Comparison of ENCODE assay signal across 24 mouse cellular contexts in the genomic region with DNA sequence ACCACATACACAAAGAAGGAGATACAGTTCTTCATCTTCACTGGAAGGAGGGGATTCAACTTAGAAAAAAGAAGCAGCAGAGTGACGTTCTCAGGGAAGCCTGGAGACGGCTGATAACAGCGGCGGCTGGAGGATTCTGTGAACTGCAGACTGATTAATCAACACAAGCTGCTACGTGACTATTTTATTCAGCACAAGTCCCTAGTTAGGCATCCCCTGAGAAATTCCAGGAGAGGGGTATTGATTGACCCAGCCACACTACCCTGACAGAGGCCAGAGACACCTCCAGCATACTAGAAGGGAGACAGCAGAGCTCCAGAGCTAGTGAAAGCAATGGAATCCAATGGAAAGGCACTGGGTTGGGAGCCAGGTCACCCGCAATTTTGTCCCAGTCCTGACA.
A peak's percentile ranks its signal among the peaks of the same experiment; 100 is the strongest.
DNase-seq lines count a peak whose midpoint lies in the region; ATAC-seq and TF ChIP-seq lines count a peak whose summit lies in the region.
"Had no signal": no experiment of that assay in that cellular context is flagged by ENCODE, and none has a peak within 500 bp of the region (broad histone marks: within the 10 kb centered on the region; RNA-seq: fewer than 3 reads in every experiment).

No protein-coding gene starts in this region.

- no peak overlapping the region for H3K4me2 ChIP-seq in hindbrain, embryonic 12.5 days (replicated peaks)
- H3K4me2 ChIP-seq in hindbrain, embryonic 16.5 days (ENCODE audit: low read length), result no peak overlapping the region
- H3K4me2 ChIP-seq in midbrain, embryonic 14.5 days (ENCODE audit: low read length), result no peak overlapping the region
- H3K4me2 ChIP-seq in midbrain, postnatal 0 days (ENCODE audit: low read depth, low read length, poor library complexity, severe bottlenecking), result no peak overlapping the region
- H3K4me2 ChIP-seq in hindbrain, embryonic 14.5 days (replicated peaks), result no peak overlapping the region
- H3K4me2 ChIP-seq: forebrain, embryonic 13.5 days; heart, embryonic 13.5 days had no signal

- ATAC-seq in hindbrain, embryonic 12.5 days (ENCODE audit: low FRiP score), result peak; percentile 54; the same call in 1 of the 2 replicates
- no peak for ATAC-seq in hindbrain, embryonic 16.5 days
- ATAC-seq in midbrain, embryonic 14.5 days (ENCODE audit: low FRiP score, low TSS enrichment), result no peak
- ATAC-seq in midbrain, postnatal 0 days (ENCODE audit: low FRiP score), result no peak
- ATAC-seq in hindbrain, embryonic 14.5 days (ENCODE audit: low FRiP score), result no peak; the same call in 1 of the 2 replicates
- ATAC-seq: activated CD4-positive, CD25-positive, alpha-beta regulatory T cell, adult 4 months; CD4-positive, CD25-positive, alpha-beta regulatory T cell, adult 4 months; forebrain, embryonic 13.5 days; forebrain, embryonic 16.5 days had no signal

- no peak overlapping the region for H3K4me3 ChIP-seq in hindbrain, embryonic 12.5 days
- H3K4me3 ChIP-seq in hindbrain, embryonic 16.5 days (ENCODE audit: low read length), result no peak overlapping the region
- H3K4me3 ChIP-seq in midbrain, embryonic 14.5 days (replicated peaks; ENCODE audit: low read depth, low read length), result no peak overlapping the region
- H3K4me3 ChIP-seq in midbrain, postnatal 0 days (ENCODE audit: low read depth, low read length), result no peak overlapping the region
- H3K4me3 ChIP-seq in hindbrain, embryonic 14.5 days (replicated peaks; ENCODE audit: low read length), result no peak overlapping the region
- H3K4me3 ChIP-seq: forebrain, embryonic 10.5 days; forebrain, embryonic 13.5 days; heart, adult 2 months; heart, embryonic 10.5 days; heart, embryonic 13.5 days had no signal

- H3K9ac ChIP-seq in hindbrain, embryonic 12.5 days, result no peak overlapping the region
- H3K9ac ChIP-seq in hindbrain, embryonic 16.5 days (ENCODE audit: low read depth, low read length), result no peak overlapping the region
- no peak overlapping the region for H3K9ac ChIP-seq in midbrain, embryonic 14.5 days (replicated peaks; ENCODE audit: low read length)
- H3K9ac ChIP-seq in midbrain, postnatal 0 days (replicated peaks; ENCODE audit: low read length, poor library complexity, severe bottlenecking), result no peak overlapping the region
- no peak overlapping the region for H3K9ac ChIP-seq in hindbrain, embryonic 14.5 days
- H3K9ac ChIP-seq: forebrain, embryonic 13.5 days; heart, embryonic 13.5 days had no signal

- TF ChIP-seq CTCF in midbrain, postnatal 0 days (IDR thresholded peaks at IDR 0.05), result no peak
- TF ChIP-seq CTCF in brain, embryonic 14.5 days (IDR thresholded peaks at IDR 0.05; ENCODE audit: borderline replicate concordance, extremely low read depth, insufficient read depth, insufficient read length), result no peak

- DNase-seq in midbrain, embryonic 14.5 days, result peak; percentile 53
- DNase-seq in midbrain, postnatal 0 days (ENCODE audit: low spot score), result no peak
- peak; percentile 53 for DNase-seq in brain, embryonic 14.5 days (ENCODE audit: low read depth)
- no peak for DNase-seq in hindbrain, embryonic 14.5 days (ENCODE audit: low spot score)
- DNase-seq in kidney, postnatal 25 days, result no peak
- no peak for DNase-seq in layer of hippocampus, adult 9-10 months (ENCODE audit: low spot score)
- DNase-seq: adrenal gland, adult 8-10 months; adrenal gland, postnatal 25 days; cerebellum, adult 18-20 months; cerebellum, adult 9-10 months; cerebellum, postnatal 14 days; gastrocnemius, postnatal 36 days; heart, adult 2 months; heart, postnatal 14 days; heart, postnatal 4 days had no signal

- no peak overlapping the region for H3K27ac ChIP-seq in hindbrain, embryonic 12.5 days
- no peak overlapping the region for H3K27ac ChIP-seq in hindbrain, embryonic 16.5 days (ENCODE audit: low read depth, low read length)
- H3K27ac ChIP-seq in midbrain, embryonic 14.5 days (replicated peaks; ENCODE audit: low read depth, low read length), result no peak overlapping the region; the same call in 1 of the 2 replicates
- H3K27ac ChIP-seq in midbrain, postnatal 0 days (ENCODE audit: low read depth, low read length), result no peak overlapping the region
- H3K27ac ChIP-seq in hindbrain, embryonic 14.5 days, result 0 out of 2 replicates have a peak overlapping the region, but pooled peaks have one; percentile 28
- H3K27ac ChIP-seq: forebrain, embryonic 10.5 days; forebrain, embryonic 13.5 days; heart, adult 2 months; heart, embryonic 10.5 days; heart, embryonic 13.5 days had no signal

- no peaks in the 10 kb centered on the region for H3K27me3 ChIP-seq in hindbrain, embryonic 12.5 days
- H3K27me3 ChIP-seq in hindbrain, embryonic 16.5 days (replicated peaks; ENCODE audit: control insufficient read depth, insufficient read depth, low read length), result no peaks in the 10 kb centered on the region
- no peaks in the 10 kb centered on the region for H3K27me3 ChIP-seq in midbrain, embryonic 14.5 days (ENCODE audit: control insufficient read depth, insufficient read depth, low read length)
- no peaks in the 10 kb centered on the region for H3K27me3 ChIP-seq in midbrain, postnatal 0 days (ENCODE audit: insufficient read depth, low read length)
- no peaks in the 10 kb centered on the region for H3K27me3 ChIP-seq in hindbrain, embryonic 14.5 days (ENCODE audit: control insufficient read depth, insufficient read depth, low read length)
- H3K27me3 ChIP-seq: forebrain, embryonic 13.5 days; heart, embryonic 13.5 days had no signal

- 65% methylated on average over 6 of the region's 6 CpGs for WGBS in hindbrain, embryonic 12.5 days
- 46% methylated on average over 6 of the region's 6 CpGs for WGBS in hindbrain, embryonic 16.5 days
- 49% methylated on average over 6 of the region's 6 CpGs for WGBS in midbrain, embryonic 14.5 days
- 43% methylated on average over 6 of the region's 6 CpGs for WGBS in midbrain, postnatal 0 days
- WGBS in hindbrain, embryonic 14.5 days, result 46% methylated on average over 6 of the region's 6 CpGs

- H3K36me3 ChIP-seq in hindbrain, embryonic 12.5 days, result no peaks in the 10 kb centered on the region
- H3K36me3 ChIP-seq in hindbrain, embryonic 16.5 days (ENCODE audit: control insufficient read depth, insufficient read depth, low read length), result no peaks in the 10 kb centered on the region
- no peaks in the 10 kb centered on the region for H3K36me3 ChIP-seq in midbrain, embryonic 14.5 days (ENCODE audit: control insufficient read depth, insufficient read depth, low read length)
- no peaks in the 10 kb centered on the region; the same call in 1 of the 2 replicates for H3K36me3 ChIP-seq in midbrain, postnatal 0 days (ENCODE audit: insufficient read depth, low read length)
- no peaks in the 10 kb centered on the region for H3K36me3 ChIP-seq in hindbrain, embryonic 14.5 days (replicated peaks; ENCODE audit: control insufficient read depth, insufficient read depth)
- H3K36me3 ChIP-seq: forebrain, embryonic 10.5 days; heart, embryonic 10.5 days; heart, embryonic 13.5 days had no signal

- no peaks in the 10 kb centered on the region for H3K9me3 ChIP-seq in hindbrain, embryonic 12.5 days (replicated peaks)
- no peaks in the 10 kb centered on the region for H3K9me3 ChIP-seq in hindbrain, embryonic 16.5 days (ENCODE audit: control insufficient read depth, low read length)
- H3K9me3 ChIP-seq in midbrain, embryonic 14.5 days (ENCODE audit: control insufficient read depth, low read length), result no peaks in the 10 kb centered on the region
- H3K9me3 ChIP-seq in midbrain, postnatal 0 days (ENCODE audit: low read length), result no peaks in the 10 kb centered on the region
- no peaks in the 10 kb centered on the region for H3K9me3 ChIP-seq in hindbrain, embryonic 14.5 days (ENCODE audit: control insufficient read depth, low read length)
- H3K9me3 ChIP-seq: forebrain, embryonic 10.5 days; forebrain, embryonic 13.5 days; heart, embryonic 10.5 days; heart, embryonic 13.5 days had no signal

- H3K4me1 ChIP-seq in hindbrain, embryonic 12.5 days, result peaks cover 6% of the 10 kb centered on the region; the same call in 1 of the 2 replicates
- peaks cover 2% of the 10 kb centered on the region; the same call in 1 of the 2 replicates for H3K4me1 ChIP-seq in hindbrain, embryonic 16.5 days (ENCODE audit: control insufficient read depth, insufficient read depth, low read depth, low read length)
- 0 out of 2 replicates have a peak, but pooled peaks cover 9% of the 10 kb centered on the region for H3K4me1 ChIP-seq in midbrain, embryonic 14.5 days (ENCODE audit: control insufficient read depth, insufficient read depth, low read length)
- H3K4me1 ChIP-seq in midbrain, postnatal 0 days (ENCODE audit: insufficient read depth, low read length), result no peaks in the 10 kb centered on the region
- peaks cover 8% of the 10 kb centered on the region; the same call in 1 of the 2 replicates for H3K4me1 ChIP-seq in hindbrain, embryonic 14.5 days (replicated peaks; ENCODE audit: control insufficient read depth, insufficient read depth, low read length)
- H3K4me1 ChIP-seq: heart, embryonic 13.5 days had no signal

- TF ChIP-seq POLR2A in brain, embryonic 14.5 days (IDR thresholded peaks at IDR 0.05; ENCODE audit: borderline replicate concordance, extremely low read depth, insufficient read depth, insufficient read length, poor library complexity, severe bottlenecking), result no peak

Comparison
In these comparisons a context has a peak if more than half of its experiments do, and no peak if none do; other contexts are left out.
1. DNase-seq: peak in midbrain, embryonic 14.5 days (single experiment) and brain, embryonic 14.5 days (single experiment); none in midbrain, postnatal 0 days (single experiment), hindbrain, embryonic 14.5 days (single experiment), kidney, postnatal 25 days (0 of 2) and layer of hippocampus, adult 9-10 months (single experiment).